Mouse (Mus musculus) embryonic fibroblast, embryonic 13.5 days (primary cell): ENCODE measurements around the gene Spg20.

Experiments used
- CTCF ChIP-seq: IDR thresholded peaks from 2 replicates; pipeline ENCODE4 v1.5.1; 2011; ENCODE audit warnings: mild to moderate bottlenecking, control low read depth, low read length, moderate library complexity, borderline replicate concordance; ENCODE audit not compliant: insufficient read depth
- POLR2A ChIP-seq: IDR thresholded peaks from 2 replicates; pipeline ENCODE4 v1.6.1; 2011; ENCODE audit warnings: low read depth, mild to moderate bottlenecking, control low read depth, low read length, moderate library complexity

DNA sequence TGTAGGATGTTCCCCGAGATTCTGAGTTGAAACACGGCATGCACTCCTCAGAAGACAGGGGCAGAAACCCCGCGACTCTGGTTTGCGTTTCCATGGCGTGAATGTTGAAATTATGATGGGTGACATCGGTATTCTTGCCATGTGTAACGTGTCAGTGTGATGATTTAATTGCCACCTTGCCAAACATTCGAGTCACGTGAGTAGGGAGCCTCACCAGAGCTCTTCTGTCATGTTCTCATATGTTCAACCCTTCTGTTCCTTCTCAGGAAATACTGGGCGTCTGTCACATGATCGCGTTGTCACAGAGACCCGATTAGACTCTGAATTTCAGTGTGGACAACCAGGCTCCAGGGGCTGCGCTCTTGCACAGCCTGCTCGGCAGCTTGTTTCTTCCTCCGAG lies 5.9 kb upstream of the Spg20 start:
- TF ChIP-seq POLR2A (no peak), CTCF (no peak)
